Mouse (Mus musculus) lung, postnatal 25 days (tissue): ENCODE results near the gene Esrrg.

Experiments
- DNase-seq: peaks from one replicate; pipeline ENCODE4 v3.0.0; 2022; ENCODE audit warnings: low spot score

The Esrrg gene

GRCm38 (mm10) chr1:188261903-188262682 lies 653.5 kb downstream of the Esrrg start, which contains the start of gene Ush2a:
TSS of gene Ush2a (plus strand) at chr1:188262023.
- no peak for DNase-seq
